Mouse (Mus musculus) MEL (cell line): ENCODE data around the gene Plac9a.

Experiments used
- CTCF ChIP-seq, 3 experiments: IDR thresholded peaks in 2 of 3; conservative IDR thresholded peaks in 1 of 3; 2 replicates each; pipeline ENCODE4 v1.5.1; 2011 to 2012; ENCODE audit warnings: low read length in 3 of 3, low read depth in 2 of 3, mild to moderate bottlenecking in 2 of 3, improper control_type of control experiment in 1 of 3, inconsistent platforms in 1 of 3, mixed read lengths in 1 of 3, moderate library complexity in 1 of 3; ENCODE audit not compliant: control insufficient read depth in 1 of 3, insufficient read depth in 1 of 3, poor library complexity in 1 of 3, severe bottlenecking in 1 of 3
- GATA1 ChIP-seq: IDR thresholded peaks from 2 replicates; pipeline ENCODE4 v1.6.1; 2011; ENCODE audit warnings: low read depth, low read length, improper control_type of control experiment
- MEF2A ChIP-seq: IDR thresholded peaks from 2 replicates; pipeline ENCODE4 v1.6.1; 2014; ENCODE audit warnings: low read depth, mild to moderate bottlenecking, inconsistent platforms, low read length, improper control_type of control experiment; ENCODE audit not compliant: poor library complexity, insufficient replicate concordance, severe bottlenecking; ENCODE audit errors: extremely low read depth
- POLR2A ChIP-seq, 2 experiments: IDR thresholded peaks; 2 replicates each; pipeline ENCODE4 v1.6.1; 2011 to 2012; ENCODE audit warnings: low read length in 2 of 2, mild to moderate bottlenecking in 2 of 2, control low read depth in 1 of 2, improper control_type of control experiment in 1 of 2, low read depth in 1 of 2, moderate library complexity in 1 of 2; ENCODE audit not compliant: control insufficient read depth in 1 of 2, insufficient read depth in 1 of 2, poor library complexity in 1 of 2

DNA sequence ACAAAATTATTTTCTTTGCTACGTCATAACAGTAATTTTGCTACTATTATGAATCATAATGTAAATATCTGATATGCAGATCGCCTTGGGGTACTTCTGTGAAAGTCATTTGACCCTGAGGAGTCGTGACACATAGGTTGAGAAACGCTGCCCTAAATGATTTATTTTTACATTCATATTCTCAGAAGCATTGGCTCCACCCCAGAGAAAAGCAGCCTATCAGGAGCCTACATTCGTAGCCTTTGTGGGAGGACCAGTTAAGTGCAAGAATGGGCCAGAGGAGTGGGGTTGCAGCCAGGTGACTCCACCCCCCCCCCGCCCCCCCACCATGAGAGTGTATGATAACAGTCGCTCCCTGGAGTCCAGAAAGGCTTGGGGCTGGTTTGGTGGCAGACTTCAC lies 63.1 kb downstream of the Plac9a start:
- TF ChIP-seq GATA1 (no peak), CTCF (IDR thresholded peaks at IDR 0.05 in 2 of 3, conservative IDR thresholded peaks at IDR 0.05 in 1 of 3; ENCODE audit: control insufficient read depth in 1 of 3, insufficient read depth in 1 of 3, low read depth in 2 of 3, low read length in 3 of 3, poor library complexity in 1 of 3, severe bottlenecking in 1 of 3) (no peak), POLR2A (IDR thresholded peaks at IDR 0.05; ENCODE audit: control insufficient read depth in 1 of 2, insufficient read depth in 1 of 2, low read depth in 1 of 2, low read length in 2 of 2, poor library complexity in 1 of 2) (no peak), MEF2A (no peak)
